Mouse (Mus musculus) liver, adult 2 months (tissue): ENCODE results near the gene Myo1f.

Source experiments
- CTCF ChIP-seq: fragments of 200-500 bp; IDR thresholded peaks from 2 replicates; pipeline ENCODE4 v1.5.1; 2011; ENCODE audit warnings: low read depth, low read length, control low read depth
- POLR2A ChIP-seq: fragments of 200-500 bp; IDR thresholded peaks from 2 replicates; pipeline ENCODE4 v1.6.1; 2011; ENCODE audit warnings: low read length, control low read depth; ENCODE audit not compliant: insufficient read depth; ENCODE audit errors: extremely low read depth

DNA sequence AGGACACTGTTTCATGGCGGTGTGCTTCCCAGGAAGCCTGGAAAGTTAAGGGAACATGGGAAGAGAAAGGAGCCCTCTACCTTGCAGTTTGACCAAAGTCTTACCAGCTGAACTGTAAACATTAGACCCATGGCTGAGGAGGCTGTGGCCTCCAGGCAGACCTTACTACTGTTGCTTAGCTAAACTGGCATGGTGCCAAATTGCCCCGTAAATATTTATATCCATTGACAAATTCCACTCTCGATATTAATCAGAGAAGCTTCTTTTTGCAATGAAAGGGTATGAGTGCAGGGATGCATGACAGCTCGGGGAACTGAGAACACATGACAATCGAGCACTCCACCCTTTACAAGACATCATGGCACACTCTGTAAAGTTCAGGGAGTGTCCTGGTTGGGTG, 45.3 kb upstream of the Myo1f start:
- TF ChIP-seq POLR2A (no peak), CTCF (no peak)
